Mouse (Mus musculus) limb, embryonic 12.5 days (tissue): Measurements from ENCODE around the gene Cul1. TPM values are rescaled to one million over a fixed set of nuclear protein-coding genes. Genes with fewer than 3 reads are reported as not detected.

Source experiments
- ATAC-seq: fragments of 200-750 bp; cut with Nextera tagmentation; 2 replicates; pipeline ENCODE4 v1.8.0; 2017; ENCODE audit warnings: low read depth, moderate TSS enrichment; ENCODE audit not compliant: insufficient number of reproducible peaks, insufficient read depth, low FRiP score, low TSS enrichment
- H3K27ac ChIP-seq: fragments of 300-500 bp; sonication (generic); 2 replicates; pipeline ENCODE4 v1.5.1; 2016; ENCODE audit warnings: mild to moderate bottlenecking, moderate library complexity
- H3K27me3 ChIP-seq: fragments of 300-500 bp; sonication (generic); 2 replicates; pipeline ENCODE4 v1.6.1; 2016; ENCODE audit warnings: mild to moderate bottlenecking, moderate library complexity
- H3K36me3 ChIP-seq: fragments of 300-500 bp; sonication (generic); 2 replicates; pipeline ENCODE4 v1.6.1; 2016; ENCODE audit warnings: mild to moderate bottlenecking, moderate library complexity
- H3K4me1 ChIP-seq: fragments of 300-500 bp; sonication (generic); replicated peaks from 2 replicates; pipeline ENCODE4 v1.6.1; 2016
- H3K4me2 ChIP-seq: fragments of 300-500 bp; sonication (generic); 2 replicates; pipeline ENCODE4 v1.6.1; 2016; ENCODE audit warnings: mild to moderate bottlenecking, moderate library complexity
- H3K4me3 ChIP-seq: fragments of 300-500 bp; sonication (generic); replicated peaks from 2 replicates; pipeline ENCODE4 v1.5.1; 2016; ENCODE audit warnings: mild to moderate bottlenecking
- H3K9ac ChIP-seq: fragments of 300-500 bp; sonication (generic); replicated peaks from 2 replicates; pipeline ENCODE4 v1.6.1; 2016; ENCODE audit warnings: mild to moderate bottlenecking, moderate library complexity
- H3K9me3 ChIP-seq: fragments of 300-500 bp; sonication (generic); 2 replicates; pipeline ENCODE4 v1.6.1; 2016; ENCODE audit warnings: mild to moderate bottlenecking, moderate library complexity
- WGBS: fragments of 180-500 bp; shearing (Covaris S2); methylation state at CpG from one replicate; pipeline ENCODE4 v1.1.7; 2016; 5-methylcytosine and 5-hydroxymethylcytosine counted together
- polyA plus RNA-seq: library from polyadenylated mRNA; unstranded; fragments of >200 nt; fragmentation: Nextera tagmentation; extraction: Ambion mirVana; gene quantifications from 2 replicates; pipeline ENCODE4 v1.2.1, GENCODE M21; 2016

Cul1 gene
- polyA plus RNA-seq, 1 experiment from 2014 or later, result 163 TPM

- H3K27ac ChIP-seq, result no peak overlapping the region
- no peaks in the 10 kb centered on the region for H3K4me1 ChIP-seq
- no peak for ATAC-seq
- H3K27me3 ChIP-seq, result no peaks in the 10 kb centered on the region
- no peaks in the 10 kb centered on the region; the same call in 1 of the 2 replicates for H3K9me3 ChIP-seq
- WGBS, result 92% methylated on average over 1 of the region's 1 CpGs
- no peak overlapping the region for H3K9ac ChIP-seq
- no peak overlapping the region for H3K4me2 ChIP-seq
- H3K36me3 ChIP-seq, result peaks cover 13% of the 10 kb centered on the region
- H3K4me3 ChIP-seq, result no peak overlapping the region
These were observed 28.8 kb downstream of the Cul1 start for GRCm38 (mm10) chr6:47482027-47482426.

GRCm38 (mm10) chr6:47494562-47494961 lies 41.4 kb downstream of the Cul1 start:
- Histone ChIP-seq H3K4me1 (no peaks in the 10 kb centered on the region), H3K9me3 (no peaks in the 10 kb centered on the region), H3K27ac (no peak overlapping the region), H3K36me3 (peaks cover 12% of the 10 kb centered on the region; the same call in 1 of the 2 replicates), H3K4me2 (no peak overlapping the region), H3K27me3 (no peaks in the 10 kb centered on the region), H3K4me3 (no peak overlapping the region), H3K9ac (no peak overlapping the region)
- WGBS, result 89% methylated on average over 4 of the region's 4 CpGs
- no peak for ATAC-seq

- Histone ChIP-seq H3K4me1 (no peaks in the 10 kb centered on the region), H3K36me3 (peaks cover 95% of the 10 kb centered on the region), H3K9ac (no peak overlapping the region), H3K27ac (no peak overlapping the region), H3K4me3 (no peak overlapping the region), H3K27me3 (no peaks in the 10 kb centered on the region), H3K9me3 (no peaks in the 10 kb centered on the region), H3K4me2 (no peak overlapping the region)
- WGBS, result 89% methylated on average over 2 of the region's 2 CpGs
- no peak for ATAC-seq
These were observed 66.8 kb downstream of the Cul1 start for GRCm38 (mm10) chr6:47520030-47520429.

GRCm38 (mm10) chr6:47522431-47522830 lies 69.2 kb downstream of the Cul1 start:
- Histone ChIP-seq H3K36me3 (peaks cover 94% of the 10 kb centered on the region), H3K9ac (no peak overlapping the region), H3K27me3 (no peaks in the 10 kb centered on the region), H3K9me3 (no peaks in the 10 kb centered on the region), H3K4me1 (no peaks in the 10 kb centered on the region), H3K4me3 (no peak overlapping the region), H3K4me2 (no peak overlapping the region), H3K27ac (no peak overlapping the region)
- 93% methylated on average over 3 of the region's 3 CpGs for WGBS
- no peak for ATAC-seq

- Histone ChIP-seq H3K27me3 (no peaks in the 10 kb centered on the region), H3K4me2 (no peak overlapping the region), H3K9ac (no peak overlapping the region), H3K9me3 (no peaks in the 10 kb centered on the region), H3K4me1 (no peaks in the 10 kb centered on the region), H3K36me3 (peaks cover 95% of the 10 kb centered on the region), H3K4me3 (no peak overlapping the region), H3K27ac (no peak overlapping the region)
- no peak for ATAC-seq
- WGBS, result 77% methylated on average over 2 of the region's 2 CpGs
These were observed 71.8 kb downstream of the Cul1 start for GRCm38 (mm10) chr6:47525041-47525440.

GRCm38 (mm10) chr6:47526446-47526845 lies 73.2 kb downstream of the Cul1 start:
- Histone ChIP-seq H3K4me1 (no peaks in the 10 kb centered on the region), H3K9ac (no peak overlapping the region), H3K27ac (no peak overlapping the region), H3K9me3 (no peaks in the 10 kb centered on the region), H3K36me3 (peaks cover 98% of the 10 kb centered on the region), H3K4me3 (no peak overlapping the region), H3K4me2 (no peak overlapping the region), H3K27me3 (no peaks in the 10 kb centered on the region)
- WGBS, result 72% methylated on average over 4 of the region's 4 CpGs
- ATAC-seq, result no peak

GRCm38 (mm10) chr6:47527129-47527528 lies 73.9 kb downstream of the Cul1 start:
- WGBS, result 88% methylated on average over 2 of the region's 2 CpGs
- Histone ChIP-seq H3K9ac (no peak overlapping the region), H3K4me3 (no peak overlapping the region), H3K27me3 (no peaks in the 10 kb centered on the region), H3K4me1 (no peaks in the 10 kb centered on the region), H3K36me3 (peaks cover 97% of the 10 kb centered on the region), H3K27ac (no peak overlapping the region), H3K4me2 (no peak overlapping the region), H3K9me3 (no peaks in the 10 kb centered on the region)
- ATAC-seq, result no peak

- no peak overlapping the region for H3K27ac ChIP-seq
- no peak overlapping the region for H3K9ac ChIP-seq
- H3K9me3 ChIP-seq, result no peaks in the 10 kb centered on the region
- ATAC-seq, result no peak
- H3K4me3 ChIP-seq, result no peak overlapping the region
- 100% methylated on average over 1 of the region's 1 CpGs for WGBS
- H3K36me3 ChIP-seq, result peaks cover 97% of the 10 kb centered on the region
- H3K27me3 ChIP-seq, result no peaks in the 10 kb centered on the region
- no peaks in the 10 kb centered on the region for H3K4me1 ChIP-seq
- H3K4me2 ChIP-seq, result no peak overlapping the region
These were observed 74.5 kb downstream of the Cul1 start for GRCm38 (mm10) chr6:47527655-47528054.

- Histone ChIP-seq H3K4me1 (no peaks in the 10 kb centered on the region), H3K4me2 (no peak overlapping the region), H3K9me3 (no peaks in the 10 kb centered on the region), H3K4me3 (no peak overlapping the region), H3K9ac (no peak overlapping the region), H3K27me3 (no peaks in the 10 kb centered on the region), H3K27ac (no peak overlapping the region), H3K36me3 (peaks cover 94% of the 10 kb centered on the region)
- 59% methylated on average over 1 of the region's 1 CpGs for WGBS
- no peak for ATAC-seq
These were observed 79.3 kb downstream of the Cul1 start for GRCm38 (mm10) chr6:47532547-47532946.

GRCm38 (mm10) chr6:47535333-47535732 lies 82.1 kb downstream of the Cul1 start:
- Histone ChIP-seq H3K36me3 (peaks cover 72% of the 10 kb centered on the region), H3K4me1 (no peaks in the 10 kb centered on the region), H3K27ac (no peak overlapping the region), H3K4me2 (no peak overlapping the region), H3K9ac (no peak overlapping the region), H3K4me3 (no peak overlapping the region), H3K9me3 (no peaks in the 10 kb centered on the region), H3K27me3 (no peaks in the 10 kb centered on the region)
- 89% methylated on average over 5 of the region's 5 CpGs for WGBS
- ATAC-seq, result no peak

- WGBS, result 89% methylated on average over 4 of the region's 4 CpGs
- Histone ChIP-seq H3K4me3 (no peak overlapping the region), H3K27me3 (no peaks in the 10 kb centered on the region), H3K4me1 (no peaks in the 10 kb centered on the region), H3K36me3 (peaks cover 89% of the 10 kb centered on the region), H3K4me2 (no peak overlapping the region), H3K9me3 (no peaks in the 10 kb centered on the region), H3K9ac (no peak overlapping the region), H3K27ac (no peak overlapping the region)
- no peak for ATAC-seq
These were observed 99.1 kb downstream of the Cul1 start for GRCm38 (mm10) chr6:47552280-47552679.

- no peak for ATAC-seq
- WGBS, result 94% methylated on average over 2 of the region's 2 CpGs
- H3K36me3 ChIP-seq, result peaks cover 87% of the 10 kb centered on the region
These were observed 106.1 kb downstream of the Cul1 start for GRCm38 (mm10) chr6:47559287-47559686.

More at GRCm38 (mm10) chr6:47559287-47559686, 106.1 kb downstream of the Cul1 start:
- Histone ChIP-seq H3K4me1 (no peaks in the 10 kb centered on the region), H3K27me3 (no peaks in the 10 kb centered on the region), H3K9me3 (no peaks in the 10 kb centered on the region), H3K4me2 (no peak overlapping the region), H3K9ac (no peak overlapping the region), H3K4me3 (no peak overlapping the region), H3K27ac (no peak overlapping the region)
